Mouse (Mus musculus) stomach, postnatal 0 days (tissue): ENCODE data around the gene Ift43.

ENCODE experiments used
- CTCF ChIP-seq: IDR thresholded peaks from 2 replicates; pipeline ENCODE4 v1.5.1; 2016; ENCODE audit warnings: antibody characterized with exemption, low read depth, mild to moderate bottlenecking, moderate library complexity
- EP300 ChIP-seq: optimal IDR thresholded peaks from 2 replicates; pipeline ENCODE3; 2016; ENCODE audit warnings: antibody characterized with exemption

DNA sequence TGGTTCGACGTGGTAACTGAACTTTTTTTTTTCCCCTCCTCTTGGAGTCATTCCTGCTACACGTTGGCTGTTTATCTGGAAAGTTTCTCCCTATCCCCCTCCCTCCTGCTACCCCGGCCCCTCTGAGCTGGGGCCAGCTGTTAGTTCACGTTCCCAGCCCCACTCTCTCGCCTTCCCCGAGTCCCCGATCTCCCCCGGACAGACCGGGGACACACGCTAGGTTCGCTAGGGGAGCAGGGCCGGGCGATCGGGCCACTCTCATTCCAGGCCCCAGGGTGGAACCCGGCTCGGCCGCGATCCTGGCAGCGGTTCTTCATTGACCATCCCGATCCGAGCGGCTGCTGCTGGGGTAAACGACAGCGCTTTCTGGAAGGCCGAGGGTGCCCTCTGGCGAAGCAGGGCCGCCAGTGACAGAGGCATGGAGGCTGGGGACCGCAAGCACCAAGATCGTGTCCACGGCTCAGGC is 3.1 kb upstream of the Ift43 start:
- peak; percentile 99 for TF ChIP-seq CTCF
- no peak for TF ChIP-seq EP300
